Mouse (Mus musculus): ENCODE data around the gene Fsip1. TPM values are rescaled to one million over a fixed set of nuclear protein-coding genes. Genes with fewer than 3 reads are reported as not detected.

The Fsip1 gene
- polyA plus RNA-seq, 1 experiment from 2014 or later = not detected

DNA sequence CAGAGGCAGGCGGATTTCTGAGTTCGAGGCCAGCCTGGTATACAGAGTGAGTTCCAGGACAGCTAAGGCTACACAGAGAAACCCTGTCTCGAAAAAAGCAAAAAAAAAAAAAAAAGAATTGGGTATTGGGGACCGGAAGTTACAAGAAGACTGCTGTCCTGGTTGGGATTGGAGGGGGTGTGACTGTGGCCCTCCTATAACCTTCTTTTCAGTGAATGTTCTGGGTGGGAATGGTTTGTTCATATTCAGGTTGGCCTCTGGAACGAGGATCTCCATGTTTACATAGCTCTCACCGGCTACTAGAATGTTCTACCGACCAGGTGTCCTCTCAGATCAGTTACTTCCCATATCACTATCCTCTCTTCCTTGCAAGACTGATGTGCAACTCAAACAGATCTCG, 328 bp upstream of the Fsip1 start:
- WGBS = 70% methylated on average over 8 of the region's 8 CpGs
- Histone ChIP-seq H3K27ac (ENCODE audit: poor library complexity, severe bottlenecking) (no peak overlapping the region), H3K36me3 (no peaks in the 10 kb centered on the region)

DNA sequence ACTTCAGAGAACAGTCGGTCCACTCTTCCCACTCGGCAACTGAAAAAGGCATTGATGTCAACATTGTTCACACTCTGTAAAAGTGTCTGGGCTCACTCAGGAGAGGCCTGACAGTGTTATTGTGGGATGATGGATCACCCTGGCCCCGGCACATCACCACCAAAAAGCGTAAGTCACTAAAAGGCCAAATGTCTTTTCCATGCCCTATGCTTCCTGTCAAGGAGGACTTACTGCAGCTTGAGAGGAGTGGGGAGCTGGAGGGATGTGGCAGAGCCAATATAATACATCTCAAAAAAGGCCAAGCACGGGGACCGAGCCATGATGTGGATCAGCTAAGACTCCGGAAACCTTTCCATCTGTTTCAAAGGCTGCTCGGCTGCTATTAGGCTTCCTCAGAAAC, 2.2 kb downstream of the Fsip1 start:
- H3K27ac ChIP-seq (ENCODE audit: poor library complexity, severe bottlenecking) = no peak overlapping the region
- ATAC-seq (ENCODE audit: insufficient number of reproducible peaks, low FRiP score) = no peak
- 69% methylated on average over 8 of the region's 8 CpGs for WGBS
- H3K36me3 ChIP-seq = no peaks in the 10 kb centered on the region
- 0 out of 2 replicates have a peak, but pooled peaks cover 3% of the 10 kb centered on the region for H3K9me3 ChIP-seq (replicated peaks)
- H3K9ac ChIP-seq = no peak overlapping the region
- H3K4me2 ChIP-seq = no peak overlapping the region
- no peak overlapping the region for H3K4me3 ChIP-seq
- H3K27me3 ChIP-seq (replicated peaks) = 0 out of 2 replicates have a peak, but pooled peaks cover 5% of the 10 kb centered on the region
- H3K4me1 ChIP-seq (replicated peaks) = no peaks in the 10 kb centered on the region

More for the DNA sequence above, 328 bp upstream of the Fsip1 start:
- H3K9me3 ChIP-seq (replicated peaks) = 0 out of 2 replicates have a peak, but pooled peaks cover 3% of the 10 kb centered on the region
- ATAC-seq (ENCODE audit: insufficient number of reproducible peaks, low FRiP score) = no peak
- no peaks in the 10 kb centered on the region for H3K4me1 ChIP-seq (replicated peaks)
- H3K9ac ChIP-seq = no peak overlapping the region
- H3K27me3 ChIP-seq (replicated peaks) = 0 out of 2 replicates have a peak, but pooled peaks cover 18% of the 10 kb centered on the region
- peak overlapping the region; percentile 78 for H3K4me2 ChIP-seq
- peak overlapping the region; percentile 57; the same call in 1 of the 2 replicates for H3K4me3 ChIP-seq

DNA sequence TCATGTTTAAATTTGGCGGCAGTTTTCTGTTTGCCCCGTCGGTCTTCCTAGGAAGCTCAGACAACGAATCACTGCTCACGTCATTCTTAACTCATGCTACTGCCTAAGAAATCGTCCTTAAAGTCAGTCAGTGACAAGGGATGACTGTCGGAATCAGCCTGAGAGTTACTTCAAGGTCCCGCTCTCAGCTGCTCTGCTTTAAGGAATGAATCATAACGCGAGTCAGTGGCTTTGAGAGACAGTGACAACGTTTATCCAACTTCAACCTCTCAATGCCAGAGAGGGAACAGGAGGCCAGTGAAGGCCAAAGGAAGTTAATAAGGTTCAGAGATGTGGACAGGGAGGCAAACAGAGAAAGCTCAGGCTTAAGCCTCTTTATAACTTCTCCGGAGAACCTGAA, 7.8 kb downstream of the Fsip1 start:
- 69% methylated on average over 12 of the region's 12 CpGs for WGBS
- Histone ChIP-seq H3K9me3 (replicated peaks) (no peaks in the 10 kb centered on the region), H3K27ac (ENCODE audit: poor library complexity, severe bottlenecking) (no peak overlapping the region), H3K4me1 (replicated peaks) (no peaks in the 10 kb centered on the region), H3K27me3 (replicated peaks) (0 out of 2 replicates have a peak, but pooled peaks cover 6% of the 10 kb centered on the region), H3K4me2 (no peak overlapping the region), H3K4me3 (no peak overlapping the region), H3K9ac (no peak overlapping the region), H3K36me3 (no peaks in the 10 kb centered on the region)
- no peak for ATAC-seq (ENCODE audit: insufficient number of reproducible peaks, low FRiP score)

DNA sequence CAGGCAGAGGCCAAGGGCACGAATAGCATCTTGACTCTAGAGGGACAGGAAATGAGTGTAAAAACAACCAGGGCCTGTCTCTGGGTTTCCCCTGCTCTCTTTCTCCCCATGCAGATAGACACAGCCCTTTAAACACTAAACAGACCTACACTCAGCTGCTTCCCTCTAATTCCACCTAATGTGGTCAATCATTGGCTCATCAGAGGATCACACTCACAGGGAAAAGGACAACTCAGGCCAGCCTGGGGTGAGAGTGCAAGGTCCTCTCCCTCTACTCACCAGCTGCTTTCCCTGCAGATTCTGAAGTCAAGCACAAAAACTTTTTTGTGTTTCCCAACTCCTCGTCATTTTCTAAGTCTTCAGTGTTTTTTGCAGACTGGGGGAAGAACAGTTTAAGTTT, 8.8 kb downstream of the Fsip1 start:
- Histone ChIP-seq H3K4me1 (replicated peaks) (no peaks in the 10 kb centered on the region), H3K9me3 (replicated peaks) (no peaks in the 10 kb centered on the region), H3K9ac (no peak overlapping the region), H3K36me3 (no peaks in the 10 kb centered on the region), H3K27ac (ENCODE audit: poor library complexity, severe bottlenecking) (no peak overlapping the region), H3K27me3 (replicated peaks) (0 out of 2 replicates have a peak, but pooled peaks cover 6% of the 10 kb centered on the region), H3K4me3 (no peak overlapping the region), H3K4me2 (no peak overlapping the region)
- no peak for ATAC-seq (ENCODE audit: insufficient number of reproducible peaks, low FRiP score)
- 45% methylated on average over 2 of the region's 2 CpGs for WGBS

DNA sequence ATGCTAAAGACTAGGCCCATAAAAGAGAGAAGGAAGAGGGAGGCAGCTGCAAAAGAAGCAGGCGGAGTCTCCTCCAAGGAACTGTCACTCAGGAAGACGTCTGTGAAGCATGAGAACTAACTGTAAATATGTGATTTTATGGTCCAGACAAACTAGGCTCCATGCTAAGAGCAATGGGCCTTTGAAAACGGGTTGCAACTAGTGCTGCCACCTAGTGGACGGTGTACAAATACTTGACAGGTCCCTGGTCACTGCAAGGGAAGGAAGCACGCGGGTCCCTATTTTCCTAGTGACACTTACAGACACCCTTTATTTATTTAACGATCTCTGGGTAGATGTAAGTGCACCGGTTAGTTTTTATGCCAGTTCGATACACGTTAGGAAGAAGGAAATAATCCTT, 10.9 kb downstream of the Fsip1 start:
- Histone ChIP-seq H3K27me3 (replicated peaks) (0 out of 2 replicates have a peak, but pooled peaks cover 6% of the 10 kb centered on the region), H3K9ac (no peak overlapping the region), H3K4me2 (no peak overlapping the region), H3K9me3 (replicated peaks) (no peaks in the 10 kb centered on the region), H3K4me1 (replicated peaks) (no peaks in the 10 kb centered on the region), H3K36me3 (no peaks in the 10 kb centered on the region), H3K4me3 (no peak overlapping the region), H3K27ac (ENCODE audit: poor library complexity, severe bottlenecking) (no peak overlapping the region)
- no peak for ATAC-seq (ENCODE audit: insufficient number of reproducible peaks, low FRiP score)
- WGBS = 11% methylated on average over 10 of the region's 10 CpGs

DNA sequence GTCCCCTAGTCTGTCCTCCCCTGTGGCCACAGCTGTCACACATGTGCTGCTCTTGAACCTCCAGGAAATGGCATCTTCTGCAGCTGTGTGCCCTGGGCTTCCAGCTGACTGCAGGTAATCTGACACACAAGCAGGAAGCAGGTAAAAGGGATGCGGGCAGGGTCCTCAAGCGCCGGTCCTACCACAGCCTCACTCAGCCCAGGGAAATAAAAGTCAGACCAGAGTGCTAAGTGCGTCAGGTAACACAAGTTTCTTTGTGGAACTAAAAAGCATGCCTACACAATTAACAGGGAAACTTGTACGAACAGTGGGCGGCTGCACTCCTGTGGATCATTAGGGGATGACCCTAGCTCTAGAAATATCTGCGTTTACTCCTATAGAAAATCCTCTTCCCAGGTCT, 20.6 kb downstream of the Fsip1 start:
- H3K4me3 ChIP-seq = no peak overlapping the region
- H3K9ac ChIP-seq = no peak overlapping the region
- WGBS = 85% methylated on average over 7 of the region's 7 CpGs
- no peak overlapping the region for H3K4me2 ChIP-seq
- H3K9me3 ChIP-seq (replicated peaks) = no peaks in the 10 kb centered on the region
- ATAC-seq (ENCODE audit: insufficient number of reproducible peaks, low FRiP score) = no peak
- H3K36me3 ChIP-seq = no peaks in the 10 kb centered on the region
- no peak overlapping the region for H3K27ac ChIP-seq (ENCODE audit: poor library complexity, severe bottlenecking)
- peaks cover 14% of the 10 kb centered on the region for H3K27me3 ChIP-seq (replicated peaks)
- H3K4me1 ChIP-seq (replicated peaks) = no peaks in the 10 kb centered on the region

DNA sequence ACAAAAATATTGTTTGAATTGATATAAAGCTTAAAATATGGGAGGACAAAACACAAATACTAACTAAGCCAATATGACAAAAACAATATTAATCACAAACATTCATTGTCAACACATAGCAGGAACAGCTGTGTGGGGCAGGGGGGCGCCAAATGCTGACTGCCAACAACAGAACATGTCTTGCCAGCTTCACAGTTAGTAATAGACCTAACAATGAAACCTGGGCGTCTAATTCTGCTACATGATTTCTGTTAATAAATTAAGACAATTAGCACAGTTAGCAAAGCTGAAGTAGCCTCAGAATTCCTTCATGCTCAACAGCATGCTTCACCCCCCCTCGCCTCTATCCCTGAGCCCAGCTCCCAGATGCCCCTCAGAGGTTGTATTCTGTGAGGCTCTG, 21.2 kb downstream of the Fsip1 start:
- Histone ChIP-seq H3K36me3 (no peaks in the 10 kb centered on the region), H3K4me1 (replicated peaks) (no peaks in the 10 kb centered on the region), H3K27me3 (replicated peaks) (peaks cover 14% of the 10 kb centered on the region), H3K4me3 (no peak overlapping the region), H3K27ac (ENCODE audit: poor library complexity, severe bottlenecking) (no peak overlapping the region), H3K4me2 (no peak overlapping the region), H3K9me3 (replicated peaks) (no peaks in the 10 kb centered on the region), H3K9ac (no peak overlapping the region)
- ATAC-seq (ENCODE audit: insufficient number of reproducible peaks, low FRiP score) = no peak
- WGBS = 77% methylated on average over 3 of the region's 3 CpGs

DNA sequence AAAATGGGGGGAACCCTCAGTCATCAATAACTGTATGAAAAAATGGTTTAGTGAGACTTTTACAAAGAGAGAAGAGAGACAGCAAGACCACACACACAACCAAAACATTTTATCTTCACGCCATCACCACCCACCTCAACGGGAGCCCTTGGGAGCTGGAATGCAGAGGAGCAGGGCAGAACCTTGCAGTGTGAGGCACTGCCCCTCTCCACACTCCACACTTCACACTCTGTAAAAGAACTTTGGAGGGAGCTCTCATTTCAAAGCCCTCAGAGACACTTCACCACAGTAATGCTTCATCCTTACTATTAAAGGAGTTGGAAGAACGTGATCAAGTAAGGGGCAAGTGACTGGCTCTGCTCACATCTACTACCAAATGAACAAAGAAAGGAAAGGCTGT, 26.2 kb downstream of the Fsip1 start:
- Histone ChIP-seq H3K4me2 (no peak overlapping the region), H3K4me1 (replicated peaks) (no peaks in the 10 kb centered on the region), H3K27me3 (replicated peaks) (no peaks in the 10 kb centered on the region), H3K9ac (no peak overlapping the region), H3K36me3 (no peaks in the 10 kb centered on the region), H3K9me3 (replicated peaks) (no peaks in the 10 kb centered on the region), H3K4me3 (no peak overlapping the region), H3K27ac (ENCODE audit: poor library complexity, severe bottlenecking) (no peak overlapping the region)
- no peak for ATAC-seq (ENCODE audit: insufficient number of reproducible peaks, low FRiP score)
- 29% methylated on average over 3 of the region's 3 CpGs for WGBS

DNA sequence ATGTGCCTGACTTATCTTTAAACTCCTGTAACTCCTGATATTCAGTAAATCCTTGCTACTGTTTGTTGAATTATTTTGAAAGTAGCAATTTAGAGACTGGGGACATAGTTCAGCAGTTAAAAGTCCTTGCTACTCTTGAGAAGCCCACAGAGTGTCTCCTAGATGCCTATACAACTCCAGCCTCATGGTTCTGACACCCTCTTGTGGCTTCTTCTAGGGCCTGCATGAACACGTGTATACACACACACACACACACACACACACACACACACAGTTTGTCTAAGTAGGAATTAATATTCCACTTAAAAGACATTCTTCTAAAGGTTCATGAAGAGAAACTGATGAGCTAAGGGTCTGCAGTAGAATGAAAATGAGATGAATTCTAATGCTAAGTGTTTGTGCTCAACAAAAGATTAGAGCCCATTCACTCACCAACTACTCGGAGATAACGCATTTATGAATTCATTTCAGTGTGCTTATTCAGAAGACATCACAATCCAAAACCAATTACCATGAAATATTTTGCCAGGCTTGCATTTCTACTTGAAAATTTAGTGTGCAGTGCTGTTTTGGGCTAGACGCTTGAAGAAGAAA, 28.2 kb downstream of the Fsip1 start:
- H3K27me3 ChIP-seq (replicated peaks) = no peaks in the 10 kb centered on the region
- no peak overlapping the region for H3K4me3 ChIP-seq
- no peak overlapping the region for H3K27ac ChIP-seq (ENCODE audit: poor library complexity, severe bottlenecking)
- H3K9ac ChIP-seq = no peak overlapping the region
- H3K4me1 ChIP-seq (replicated peaks) = no peaks in the 10 kb centered on the region
- no peak for ATAC-seq (ENCODE audit: insufficient number of reproducible peaks, low FRiP score)
- H3K9me3 ChIP-seq (replicated peaks) = no peaks in the 10 kb centered on the region
- 88% methylated on average over 4 of the region's 4 CpGs for WGBS
- no peaks in the 10 kb centered on the region for H3K36me3 ChIP-seq
- no peak overlapping the region for H3K4me2 ChIP-seq

DNA sequence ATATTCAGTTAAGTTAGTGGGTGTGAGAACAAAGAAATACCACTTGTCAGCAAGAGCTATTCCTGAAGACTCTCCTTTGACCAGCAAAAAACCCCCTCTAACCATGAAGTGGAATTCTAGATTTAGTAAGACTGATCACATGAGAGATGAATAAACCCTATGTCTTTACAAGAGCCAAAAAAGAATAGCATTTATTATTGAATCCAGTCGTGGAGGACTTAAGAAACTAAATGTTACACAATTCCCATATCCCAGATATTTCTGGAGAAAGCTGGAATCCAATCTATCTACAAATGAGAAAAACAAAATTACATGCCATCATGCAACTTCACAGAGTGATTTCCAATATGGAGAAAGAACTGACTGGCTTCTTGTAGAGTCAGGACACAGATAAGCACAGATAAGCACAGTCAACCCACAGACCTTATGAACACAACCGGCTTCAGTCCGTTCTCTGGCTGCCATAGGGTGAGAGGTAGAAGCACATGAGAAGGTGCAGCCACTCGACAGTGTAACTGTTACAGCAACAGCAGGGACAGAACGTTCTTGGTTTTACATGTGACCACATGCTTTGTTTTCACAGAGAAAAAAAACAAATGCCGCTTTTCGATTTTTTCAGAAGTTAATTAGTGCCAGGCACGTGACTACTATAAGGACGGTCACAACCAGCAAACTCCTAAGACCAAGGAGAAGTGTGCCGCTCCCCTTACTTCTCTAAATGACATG, 31.3 kb downstream of the Fsip1 start:
- H3K27me3 ChIP-seq (replicated peaks) = no peaks in the 10 kb centered on the region
- H3K4me2 ChIP-seq = no peak overlapping the region
- no peak overlapping the region for H3K9ac ChIP-seq
- H3K4me1 ChIP-seq (replicated peaks) = no peaks in the 10 kb centered on the region
- H3K36me3 ChIP-seq = no peaks in the 10 kb centered on the region
- no peak overlapping the region for H3K4me3 ChIP-seq
- ATAC-seq (ENCODE audit: insufficient number of reproducible peaks, low FRiP score) = no peak
- no peak overlapping the region for H3K27ac ChIP-seq (ENCODE audit: poor library complexity, severe bottlenecking)
- 69% methylated on average over 10 of the region's 10 CpGs for WGBS
- H3K9me3 ChIP-seq (replicated peaks) = no peaks in the 10 kb centered on the region

DNA sequence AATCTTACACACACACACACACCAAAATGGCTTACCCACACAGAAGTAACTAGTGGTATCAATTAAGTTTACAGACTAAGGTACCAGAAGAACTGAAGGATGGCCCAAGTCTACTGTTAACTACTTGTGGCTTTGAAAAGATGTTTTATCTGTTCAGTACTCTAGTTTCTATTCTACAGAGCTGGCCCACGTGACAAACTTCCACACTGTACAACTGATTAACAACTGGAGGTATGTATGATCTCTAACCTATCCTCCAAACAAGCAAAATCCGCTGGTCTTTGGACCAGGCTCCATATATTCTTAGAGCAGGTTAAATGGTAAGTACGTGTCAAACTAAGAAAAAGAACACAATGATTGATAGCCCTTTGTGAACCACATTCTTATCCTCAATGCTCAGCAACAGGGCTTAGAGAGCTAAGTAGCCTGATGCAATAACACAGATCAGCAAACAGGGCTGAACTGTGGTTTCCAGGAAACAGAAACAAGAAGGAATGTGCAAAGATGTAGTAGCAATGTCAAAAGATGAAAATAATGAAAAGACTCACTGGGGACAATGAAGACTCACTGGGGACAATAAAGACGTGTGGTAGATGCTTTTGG, 38.7 kb downstream of the Fsip1 start:
- no peak for ATAC-seq (ENCODE audit: insufficient number of reproducible peaks, low FRiP score)
- WGBS = 54% methylated on average over 4 of the region's 4 CpGs
- H3K36me3 ChIP-seq = no peaks in the 10 kb centered on the region

More for the DNA sequence above, 38.7 kb downstream of the Fsip1 start:
- H3K27me3 ChIP-seq (replicated peaks) = peaks cover 2% of the 10 kb centered on the region; the same call in 1 of the 2 replicates
- H3K4me2 ChIP-seq = no peak overlapping the region
- no peak overlapping the region for H3K4me3 ChIP-seq
- H3K9ac ChIP-seq = no peak overlapping the region
- H3K4me1 ChIP-seq (replicated peaks) = no peaks in the 10 kb centered on the region
- no peak overlapping the region for H3K27ac ChIP-seq (ENCODE audit: poor library complexity, severe bottlenecking)
- no peaks in the 10 kb centered on the region for H3K9me3 ChIP-seq (replicated peaks)

All from heart, embryonic 12.5 days (tissue).